Mouse (Mus musculus): ENCODE measurements around the gene Atg10. TPM values are rescaled to one million over a fixed set of nuclear protein-coding genes. Genes with fewer than 3 reads are reported as not detected.

Atg10 gene
- polyA plus RNA-seq, 1 experiment from 2014 or later, result 4.7 TPM

GRCm38 (mm10) chr13:91156308-91156707 lies 67.5 kb downstream of the Atg10 start:
- no peak overlapping the region for H3K9ac ChIP-seq
- H3K4me1 ChIP-seq, result no peaks in the 10 kb centered on the region
- H3K4me3 ChIP-seq, result no peak overlapping the region
- no peaks in the 10 kb centered on the region for H3K27me3 ChIP-seq (replicated peaks)
- no peaks in the 10 kb centered on the region for H3K36me3 ChIP-seq
- ATAC-seq, result no peak
- H3K9me3 ChIP-seq (replicated peaks), result no peaks in the 10 kb centered on the region
- 78% methylated on average over 5 of the region's 5 CpGs for WGBS (ENCODE audit: insufficient replicate concordance)
- no peak overlapping the region for H3K4me2 ChIP-seq
- H3K27ac ChIP-seq, result no peak overlapping the region

GRCm38 (mm10) chr13:91155429-91156207 lies 68.2 kb downstream of the Atg10 start:
- ATAC-seq, result no peak
- Histone ChIP-seq H3K4me2 (no peak overlapping the region), H3K9me3 (replicated peaks) (no peaks in the 10 kb centered on the region), H3K36me3 (no peaks in the 10 kb centered on the region), H3K27me3 (replicated peaks) (no peaks in the 10 kb centered on the region), H3K4me3 (no peak overlapping the region), H3K27ac (no peak overlapping the region), H3K4me1 (no peaks in the 10 kb centered on the region), H3K9ac (no peak overlapping the region)
- WGBS (ENCODE audit: insufficient replicate concordance), result 57% methylated on average over 4 of the region's 4 CpGs

DNA sequence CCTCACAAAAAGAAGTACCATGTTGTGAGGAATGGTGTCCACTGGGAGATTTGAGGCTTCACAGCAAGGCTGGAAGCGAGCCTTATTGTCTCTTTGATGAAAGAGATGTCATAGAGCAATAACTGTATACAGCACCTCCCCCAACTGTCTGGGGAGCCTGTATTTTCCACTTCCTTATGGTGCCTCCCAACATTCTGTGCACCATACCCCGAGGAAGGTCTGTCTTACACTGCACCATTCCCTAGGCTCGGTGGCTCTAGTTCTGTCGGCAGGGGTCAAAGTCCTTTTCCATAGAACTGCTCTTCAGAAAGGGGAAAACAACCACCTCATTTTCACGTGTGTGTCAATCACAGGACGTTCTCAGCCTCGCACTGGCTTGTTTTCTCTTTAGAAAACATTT lies 69.1 kb downstream of the Atg10 start:
- Histone ChIP-seq H3K4me2 (no peak overlapping the region), H3K36me3 (no peaks in the 10 kb centered on the region), H3K4me1 (no peaks in the 10 kb centered on the region), H3K9me3 (replicated peaks) (no peaks in the 10 kb centered on the region), H3K27ac (no peak overlapping the region), H3K4me3 (no peak overlapping the region), H3K9ac (no peak overlapping the region), H3K27me3 (replicated peaks) (no peaks in the 10 kb centered on the region)
- ATAC-seq, result no peak
- WGBS (ENCODE audit: insufficient replicate concordance), result 72% methylated on average over 7 of the region's 7 CpGs

DNA sequence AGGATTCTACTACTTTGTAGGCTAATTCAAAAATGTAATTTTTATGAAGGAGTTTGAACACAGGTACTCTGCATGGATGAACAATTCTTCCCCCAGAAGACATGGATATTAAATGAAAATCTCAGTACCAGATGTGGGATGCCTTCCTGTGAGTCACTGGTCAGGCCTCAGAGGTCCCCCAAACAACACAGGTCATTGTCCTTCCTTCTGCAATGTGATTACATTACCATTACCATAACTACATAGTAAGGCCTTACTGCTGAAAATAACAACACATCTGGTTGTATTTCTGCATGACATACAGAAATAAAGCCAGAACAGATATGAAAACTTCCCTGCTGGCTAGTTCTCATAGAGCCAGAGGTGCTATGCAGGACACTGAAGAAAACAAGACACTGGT lies 87.4 kb downstream of the Atg10 start:
- Histone ChIP-seq H3K4me2 (no peak overlapping the region), H3K4me3 (no peak overlapping the region), H3K9me3 (replicated peaks) (no peaks in the 10 kb centered on the region), H3K27me3 (replicated peaks) (no peaks in the 10 kb centered on the region), H3K9ac (no peak overlapping the region), H3K27ac (no peak overlapping the region), H3K36me3 (no peaks in the 10 kb centered on the region), H3K4me1 (no peaks in the 10 kb centered on the region)
- no peak for ATAC-seq

DNA sequence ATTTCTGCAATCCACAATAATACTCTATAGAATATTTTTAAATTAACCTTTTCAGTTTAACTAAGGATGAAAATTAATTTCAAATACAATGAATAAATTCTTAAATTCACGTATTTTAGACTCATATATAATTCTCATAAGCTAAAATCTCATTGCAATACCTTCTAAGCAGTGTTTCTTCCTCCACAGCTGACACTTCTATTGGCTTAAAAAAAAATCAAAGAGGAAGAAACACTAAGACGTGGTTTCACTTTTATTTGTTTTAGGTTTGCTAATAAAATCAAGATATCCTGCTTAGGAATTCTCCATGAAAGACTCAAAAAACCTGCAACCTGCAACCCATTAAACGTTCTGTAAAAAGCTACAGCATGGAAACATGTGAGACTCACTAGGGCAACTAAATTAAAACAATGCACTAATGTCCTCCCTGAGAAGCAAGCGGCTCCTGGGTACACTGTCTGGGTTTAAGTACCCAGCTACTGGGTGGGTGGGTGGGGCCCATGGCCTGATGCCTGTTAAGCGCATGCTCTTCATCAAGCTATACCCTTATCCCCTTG lies 90.4 kb downstream of the Atg10 start:
- no peaks in the 10 kb centered on the region for H3K27me3 ChIP-seq (replicated peaks)
- ATAC-seq, result no peak
- no peak overlapping the region for H3K9ac ChIP-seq
- H3K4me2 ChIP-seq, result no peak overlapping the region
- H3K9me3 ChIP-seq (replicated peaks), result no peaks in the 10 kb centered on the region
- no peaks in the 10 kb centered on the region for H3K36me3 ChIP-seq
- H3K27ac ChIP-seq, result no peak overlapping the region
- 67% methylated on average over 5 of the region's 5 CpGs for WGBS (ENCODE audit: insufficient replicate concordance)
- no peaks in the 10 kb centered on the region for H3K4me1 ChIP-seq
- H3K4me3 ChIP-seq, result no peak overlapping the region

DNA sequence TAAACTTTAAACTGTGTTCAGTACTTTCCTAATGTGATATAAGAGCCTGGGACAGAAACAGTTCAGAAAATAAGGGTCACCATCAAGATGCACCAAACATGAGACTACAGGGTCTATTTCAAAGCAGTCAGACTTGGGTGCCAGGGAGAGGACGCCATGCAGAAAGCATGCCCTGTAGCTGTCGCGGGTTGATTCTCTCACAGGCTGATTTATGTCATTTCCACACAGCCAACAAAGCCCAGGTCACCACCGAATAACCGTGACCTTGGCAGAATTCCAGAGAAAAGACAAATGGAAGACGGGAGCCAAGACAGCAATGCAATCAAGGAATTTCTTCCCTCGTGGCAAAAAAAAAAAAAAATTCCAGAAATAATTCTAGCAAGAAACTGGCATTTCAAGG lies 94.7 kb downstream of the Atg10 start:
- WGBS (ENCODE audit: insufficient replicate concordance), result 62% methylated on average over 7 of the region's 7 CpGs
- no peaks in the 10 kb centered on the region for H3K4me1 ChIP-seq
- no peak overlapping the region for H3K4me3 ChIP-seq
- no peak overlapping the region for H3K27ac ChIP-seq
- ATAC-seq, result no peak
- no peak overlapping the region for H3K4me2 ChIP-seq
- no peaks in the 10 kb centered on the region for H3K27me3 ChIP-seq (replicated peaks)
- no peak overlapping the region for H3K9ac ChIP-seq
- no peaks in the 10 kb centered on the region for H3K9me3 ChIP-seq (replicated peaks)
- H3K36me3 ChIP-seq, result no peaks in the 10 kb centered on the region

DNA sequence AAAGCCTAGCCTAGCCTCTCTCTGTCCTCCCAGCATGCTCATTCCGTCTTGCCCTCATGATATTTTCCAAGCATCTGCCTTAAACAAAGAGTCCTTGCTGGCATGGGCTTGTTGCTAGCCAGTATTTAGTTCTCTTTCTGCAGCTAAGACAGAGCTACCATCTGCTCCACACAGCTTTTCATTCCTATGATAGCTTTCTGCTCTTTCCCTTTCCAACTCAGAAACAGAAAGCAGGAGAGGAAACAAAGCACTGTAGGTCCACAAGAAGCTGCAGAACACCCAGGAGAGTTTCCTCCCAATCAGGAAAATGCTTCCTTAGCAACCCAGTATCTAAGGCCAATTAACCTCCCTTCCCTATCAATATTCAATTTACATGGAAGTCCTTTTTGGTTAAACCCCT lies 95.2 kb downstream of the Atg10 start:
- no peak overlapping the region for H3K4me3 ChIP-seq
- no peaks in the 10 kb centered on the region for H3K9me3 ChIP-seq (replicated peaks)
- H3K9ac ChIP-seq, result no peak overlapping the region
- H3K27ac ChIP-seq, result no peak overlapping the region
- H3K27me3 ChIP-seq (replicated peaks), result no peaks in the 10 kb centered on the region
- no peak for ATAC-seq
- no peaks in the 10 kb centered on the region for H3K36me3 ChIP-seq
- no peak overlapping the region for H3K4me2 ChIP-seq
- WGBS (ENCODE audit: insufficient replicate concordance), result 50% methylated on average over 1 of the region's 1 CpGs
- no peaks in the 10 kb centered on the region for H3K4me1 ChIP-seq

DNA sequence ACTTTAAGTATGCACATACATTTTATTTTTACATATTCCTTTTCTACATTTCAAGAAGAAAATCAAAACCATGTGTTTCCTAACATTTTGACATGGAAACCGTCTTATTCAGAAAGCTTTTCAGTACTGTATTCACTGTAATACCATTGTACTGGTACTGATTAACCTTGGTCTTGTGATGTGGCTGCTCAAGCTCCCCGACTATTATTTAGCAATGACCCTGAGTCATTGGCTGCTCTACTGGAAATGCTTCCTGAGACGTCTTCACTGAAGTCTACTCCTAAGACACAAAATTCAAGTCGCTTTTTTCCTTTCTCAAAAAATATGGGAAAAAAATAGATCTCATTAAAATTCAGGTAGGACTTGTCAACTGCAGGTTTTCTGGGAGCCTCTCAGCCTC lies 105.6 kb downstream of the Atg10 start:
- ATAC-seq, result no peak
- no peaks in the 10 kb centered on the region for H3K36me3 ChIP-seq
- WGBS (ENCODE audit: insufficient replicate concordance), result 74% methylated on average over 4 of the region's 4 CpGs
- no peaks in the 10 kb centered on the region for H3K4me1 ChIP-seq
- no peak overlapping the region for H3K4me2 ChIP-seq
- H3K9me3 ChIP-seq (replicated peaks), result no peaks in the 10 kb centered on the region
- H3K4me3 ChIP-seq, result no peak overlapping the region
- no peaks in the 10 kb centered on the region for H3K27me3 ChIP-seq (replicated peaks)
- no peak overlapping the region for H3K9ac ChIP-seq
- H3K27ac ChIP-seq, result no peak overlapping the region

GRCm38 (mm10) chr13:91114880-91115279 lies 108.9 kb downstream of the Atg10 start:
- no peak for ATAC-seq
- Histone ChIP-seq H3K27ac (no peak overlapping the region), H3K4me1 (no peaks in the 10 kb centered on the region), H3K4me2 (no peak overlapping the region), H3K9me3 (replicated peaks) (no peaks in the 10 kb centered on the region), H3K36me3 (no peaks in the 10 kb centered on the region), H3K9ac (no peak overlapping the region), H3K4me3 (no peak overlapping the region), H3K27me3 (replicated peaks) (no peaks in the 10 kb centered on the region)
- WGBS (ENCODE audit: insufficient replicate concordance), result 75% methylated on average over 3 of the region's 3 CpGs

- Histone ChIP-seq H3K9me3 (replicated peaks) (no peaks in the 10 kb centered on the region), H3K27ac (no peak overlapping the region), H3K27me3 (replicated peaks) (no peaks in the 10 kb centered on the region), H3K4me1 (no peaks in the 10 kb centered on the region), H3K4me2 (no peak overlapping the region), H3K4me3 (no peak overlapping the region), H3K9ac (no peak overlapping the region), H3K36me3 (no peaks in the 10 kb centered on the region)
- no peak for ATAC-seq
- 71% methylated on average over 9 of the region's 9 CpGs for WGBS (ENCODE audit: insufficient replicate concordance)
These were observed 116.3 kb downstream of the Atg10 start for GRCm38 (mm10) chr13:91107308-91107946.

DNA sequence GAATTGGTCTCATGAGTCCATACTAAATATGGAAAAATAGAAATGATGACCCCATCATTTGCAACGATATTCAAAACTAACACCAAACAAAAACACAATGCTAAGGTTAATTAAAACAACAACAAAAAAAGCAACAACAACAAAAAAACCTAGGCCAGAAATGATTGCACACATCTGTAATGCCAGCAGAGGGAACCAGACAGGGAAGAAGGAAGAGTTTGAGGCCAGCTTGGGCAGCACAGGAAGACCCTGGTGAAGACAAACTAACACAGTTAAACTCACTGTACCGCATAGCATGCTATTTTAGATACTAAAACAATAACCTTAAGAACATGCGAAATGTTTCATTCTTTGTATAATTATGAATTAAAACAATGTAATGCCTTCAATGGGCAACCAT lies 121.5 kb downstream of the Atg10 start:
- Histone ChIP-seq H3K9ac (no peak overlapping the region), H3K36me3 (no peaks in the 10 kb centered on the region), H3K27me3 (replicated peaks) (no peaks in the 10 kb centered on the region), H3K27ac (no peak overlapping the region), H3K4me1 (no peaks in the 10 kb centered on the region), H3K9me3 (replicated peaks) (no peaks in the 10 kb centered on the region), H3K4me3 (no peak overlapping the region), H3K4me2 (no peak overlapping the region)
- no peak for ATAC-seq
- WGBS (ENCODE audit: insufficient replicate concordance), result 69% methylated on average over 3 of the region's 3 CpGs

GRCm38 (mm10) chr13:91100417-91100816 lies 123.4 kb downstream of the Atg10 start:
- no peaks in the 10 kb centered on the region for H3K9me3 ChIP-seq (replicated peaks)
- no peaks in the 10 kb centered on the region for H3K4me1 ChIP-seq
- no peak overlapping the region for H3K27ac ChIP-seq
- no peak overlapping the region for H3K4me3 ChIP-seq
- no peak for ATAC-seq
- H3K9ac ChIP-seq, result no peak overlapping the region
- H3K4me2 ChIP-seq, result no peak overlapping the region
- no peaks in the 10 kb centered on the region for H3K36me3 ChIP-seq
- H3K27me3 ChIP-seq (replicated peaks), result no peaks in the 10 kb centered on the region
- 56% methylated on average over 5 of the region's 5 CpGs for WGBS (ENCODE audit: insufficient replicate concordance)
